Mouse (Mus musculus): ENCODE measurements around the gene Srxn1.

DNA sequence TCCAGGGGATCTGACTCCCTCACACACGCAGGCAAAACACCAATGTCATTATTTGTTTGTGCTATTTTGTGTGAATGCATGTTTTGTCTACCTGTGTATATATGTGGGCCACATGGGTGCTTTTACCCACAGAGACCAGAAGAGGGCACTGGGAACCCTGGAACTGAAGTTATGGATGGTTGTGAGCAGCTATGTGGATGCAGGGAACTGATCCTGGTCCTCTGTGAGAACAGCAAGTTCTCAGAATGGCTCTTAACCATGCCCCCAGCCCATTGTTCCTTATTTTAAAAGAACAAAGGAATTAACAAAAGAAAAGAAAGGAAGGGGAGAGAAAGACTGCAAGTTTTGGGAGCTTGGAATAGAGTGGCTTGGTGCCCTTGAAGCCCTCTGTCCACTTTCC, 54.2 kb downstream of the Srxn1 start:
- TF ChIP-seq CTCF (IDR thresholded peaks at IDR 0.05) (0 out of 2 replicates have a peak, but pooled peaks have one; percentile 15), EP300 (IDR thresholded peaks at IDR 0.05; ENCODE audit: insufficient read depth, low read depth, low read length) (no peak), POLR2A (IDR thresholded peaks at IDR 0.05; ENCODE audit: insufficient read depth, low read depth, low read length) (no peak)

Data from heart, adult 2 months (tissue).